8 mouse cellular contexts compared by ENCODE assay signal in genomic region chr17:5849421-5849910, GRCm38 (mm10). TPM values are rescaled to one million over a fixed set of nuclear protein-coding genes. Genes with fewer than 3 reads are reported as not detected.
DNase-seq lines count a peak whose midpoint lies in the region; ATAC-seq and TF ChIP-seq lines count a peak whose summit lies in the region.

No protein-coding gene starts in this region.

- peaks cover 60% of the 10 kb centered on the region for H3K4me1 ChIP-seq in E14TG2a.4 (replicated peaks; ENCODE audit: low read depth, low read length)
- peaks cover 9% of the 10 kb centered on the region for H3K4me1 ChIP-seq in forebrain, embryonic 16.5 days (replicated peaks; ENCODE audit: control insufficient read depth, insufficient read depth, low read length)
- peaks cover 3% of the 10 kb centered on the region; the same call in 1 of the 2 replicates for H3K4me1 ChIP-seq in liver, postnatal 0 days (ENCODE audit: insufficient read depth)

- TF ChIP-seq CTCF in E14TG2a.4 (conservative IDR thresholded peaks at IDR 0.05; ENCODE audit: low read length): no peak
- no peak for TF ChIP-seq CTCF in liver, postnatal 0 days (IDR thresholded peaks at IDR 0.05; ENCODE audit: low read depth)

- TF ChIP-seq EP300 in liver, postnatal 0 days (IDR thresholded peaks at IDR 0.05; ENCODE audit: low read depth): no peak

- peak overlapping the region; percentile 44 for H3K4me2 ChIP-seq in forebrain, embryonic 16.5 days (ENCODE audit: low read length)
- H3K4me2 ChIP-seq in liver, postnatal 0 days (ENCODE audit: low read depth, low read length): peak overlapping the region; percentile 62

- 6% methylated on average over 18 of the region's 18 CpGs for WGBS in forebrain, embryonic 16.5 days
- WGBS in liver, postnatal 0 days (ENCODE audit: insufficient replicate concordance): 36% methylated on average over 18 of the region's 18 CpGs

- no peak overlapping the region for H3K27ac ChIP-seq in forebrain, embryonic 16.5 days (ENCODE audit: low read length)
- peak overlapping the region; percentile 13; the same call in 1 of the 2 replicates for H3K27ac ChIP-seq in liver, postnatal 0 days (ENCODE audit: low read depth)

- no peak for ATAC-seq in forebrain, embryonic 16.5 days
- ATAC-seq in liver, postnatal 0 days: 0 out of 2 replicates have a peak, but pooled peaks have one; percentile 13

- H3K9me3 ChIP-seq in E14TG2a.4 (ENCODE audit: low read length): no peaks in the 10 kb centered on the region
- H3K9me3 ChIP-seq in forebrain, embryonic 16.5 days (ENCODE audit: control insufficient read depth, low read length): no peaks in the 10 kb centered on the region
- H3K9me3 ChIP-seq in liver, postnatal 0 days (ENCODE audit: low read length): no peaks in the 10 kb centered on the region

- DNase-seq in cerebellum, adult 11-12 months: peak; percentile 58
- DNase-seq in heart, postnatal 25 days (ENCODE audit: low spot score): peak; percentile 26
- peak; percentile 40 to 74 for DNase-seq in layer of hippocampus, adult 18-20 months (ENCODE audit: low spot score in 2 of 2)
- peak; percentile 43 for DNase-seq in liver, postnatal 0 days
- DNase-seq in ovary, adult 18-20 months (ENCODE audit: low spot score): peak; percentile 67
- DNase-seq in thymus, postnatal 36 days: no peak

- H3K27me3 ChIP-seq in E14TG2a.4 (ENCODE audit: insufficient read depth, low read length): peaks cover 4% of the 10 kb centered on the region; the same call in 1 of the 2 replicates
- no peaks in the 10 kb centered on the region for H3K27me3 ChIP-seq in forebrain, embryonic 16.5 days (replicated peaks; ENCODE audit: control insufficient read depth, insufficient read depth, low read length)
- no peaks in the 10 kb centered on the region for H3K27me3 ChIP-seq in liver, postnatal 0 days (ENCODE audit: insufficient read depth, low read length)

- H3K4me3 ChIP-seq in E14TG2a.4 (replicated peaks; ENCODE audit: low read length): peak overlapping the region; percentile 73
- peak overlapping the region; percentile 3; the same call in 1 of the 2 replicates for H3K4me3 ChIP-seq in forebrain, embryonic 16.5 days (replicated peaks; ENCODE audit: low read length)
- H3K4me3 ChIP-seq in liver, postnatal 0 days (ENCODE audit: low read depth, low read length): peak overlapping the region; percentile 24

- H3K9ac ChIP-seq in forebrain, embryonic 16.5 days (replicated peaks; ENCODE audit: low read depth, low read length): peak overlapping the region; percentile 6; the same call in 1 of the 2 replicates
- H3K9ac ChIP-seq in liver, postnatal 0 days (replicated peaks): peak overlapping the region; percentile 56

- intact Hi-C loops in heart, postnatal 25 days (cut with DNase I): loop anchor here (2.0 kb wide), 1 partner anchor 35 kb away; no protein-coding TSS in a partner anchor

- peaks cover 22% of the 10 kb centered on the region for H3K36me3 ChIP-seq in E14TG2a.4 (ENCODE audit: insufficient read depth, low read length)
- no peaks in the 10 kb centered on the region for H3K36me3 ChIP-seq in forebrain, embryonic 16.5 days (ENCODE audit: control insufficient read depth, insufficient read depth)
- 0 out of 2 replicates have a peak, but pooled peaks cover under 1% of the 10 kb centered on the region for H3K36me3 ChIP-seq in liver, postnatal 0 days (replicated peaks; ENCODE audit: insufficient read depth, low read length)

RNA-seq across cellular contexts. Expression of gene Snx9, which starts 8.3 kb away (rescaled TPM):
- polyA plus RNA-seq in forebrain, embryonic 16.5 days (2015; fragmentation: Nextera tagmentation; extraction: Ambion mirVana): 4.5 and 6.1 TPM in 2 replicates
- 10 to 100 TPM; 30.9 to 33.2 TPM for total RNA-seq in heart, postnatal 25 days (2021)
- 10 to 100 TPM; 15.2 to 15.3 TPM for total RNA-seq in layer of hippocampus, adult 18-20 months (2021)
- polyA plus RNA-seq in liver, postnatal 0 days (2015; fragmentation: Nextera tagmentation; extraction: Ambion mirVana): 13.1 and 13.5 TPM in 2 replicates

Comparison
In these comparisons a context has a peak if more than half of its experiments do, and no peak if none do; other contexts are left out.
1. H3K4me3 ChIP-seq: peak in every context shown above with its lines; median percentile 73 in E14TG2a.4; 24 in liver, postnatal 0 days; 3 in forebrain, embryonic 16.5 days.
2. DNase-seq: peak in cerebellum, adult 11-12 months (single experiment), heart, postnatal 25 days (single experiment), layer of hippocampus, adult 18-20 months (2 of 2), liver, postnatal 0 days (single experiment) and ovary, adult 18-20 months (single experiment); none in thymus, postnatal 36 days (0 of 2).